Mouse (Mus musculus) CH12.LX (cell line): ENCODE data around the gene Polr1d. TPM values are rescaled to one million over a fixed set of nuclear protein-coding genes. Genes with fewer than 3 reads are reported as not detected.

Experiments
- DNase-seq: peaks from one replicate; pipeline ENCODE4 v3.0.0-alpha.2; 2013; ENCODE audit errors: extremely low read depth
- H3K27ac ChIP-seq: 2 replicates; pipeline ENCODE4 v1.5.1; 2012; ENCODE audit warnings: low read depth, mild to moderate bottlenecking, control low read depth, moderate library complexity; ENCODE audit not compliant: insufficient read depth
- H3K27me3 ChIP-seq: replicated peaks from 2 replicates; pipeline ENCODE3; 2012; ENCODE audit warnings: inconsistent platforms
- H3K36me3 ChIP-seq, 2 experiments: replicated peaks in 1 of 2; 2 replicates each; pipeline versions ENCODE3 to v1.6.1; 2012; ENCODE audit warnings: inconsistent platforms in 1 of 2, low read length in 1 of 2, mild to moderate bottlenecking in 1 of 2, mixed read lengths in 1 of 2, moderate library complexity in 1 of 2; ENCODE audit not compliant: control insufficient read depth in 1 of 2, insufficient read depth in 1 of 2
- H3K4me1 ChIP-seq, 2 experiments: 2 replicates each; pipeline ENCODE4 v1.6.1; 2012; ENCODE audit warnings: inconsistent platforms in 1 of 2, moderate library complexity in 1 of 2; ENCODE audit not compliant: insufficient read depth in 2 of 2, control insufficient read depth in 1 of 2
- H3K4me2 ChIP-seq: 2 replicates; pipeline ENCODE4 v1.6.1; 2012; ENCODE audit warnings: low read depth, mild to moderate bottlenecking, control low read depth; ENCODE audit not compliant: poor library complexity, insufficient read depth, severe bottlenecking
- H3K4me3 ChIP-seq, 3 experiments: fragments of 150-350 bp in 1 of 3; sonication (generic) in 1 of 3; replicated peaks in 1 of 3; 2 replicates each; pipeline versions ENCODE3 to v1.5.1; 2011 to 2012; ENCODE audit warnings: low read depth in 2 of 3, low read length in 2 of 3, mild to moderate bottlenecking in 2 of 3, moderate library complexity in 2 of 3, control low read depth in 1 of 3, improper control_type of control experiment in 1 of 3, inconsistent platforms in 1 of 3, mixed read lengths in 1 of 3; ENCODE audit not compliant: poor library complexity in 1 of 3
- H3K79me2 ChIP-seq: replicated peaks from 2 replicates; pipeline ENCODE4 v1.6.1; 2012; ENCODE audit warnings: mild to moderate bottlenecking, moderate library complexity; ENCODE audit not compliant: control insufficient read depth, poor library complexity, insufficient read depth, severe bottlenecking; ENCODE audit errors: extremely low read depth
- H3K9ac ChIP-seq: 2 replicates; pipeline ENCODE4 v1.6.1; 2012; ENCODE audit warnings: low read depth, mild to moderate bottlenecking, control low read depth, moderate library complexity; ENCODE audit not compliant: insufficient read depth
- H3K9me3 ChIP-seq: replicated peaks from 2 replicates; pipeline ENCODE3; 2012; ENCODE audit warnings: low read length, inconsistent platforms, mixed read lengths
- BHLHE40 ChIP-seq: IDR thresholded peaks from 2 replicates; pipeline ENCODE4 v1.6.1; 2011; ENCODE audit warnings: mild to moderate bottlenecking, low read depth, low read length, improper control_type of control experiment
- CHD1 ChIP-seq: IDR thresholded peaks from 2 replicates; pipeline ENCODE4 v1.6.1; 2012; ENCODE audit warnings: low read depth, low read length, improper control_type of control experiment, inconsistent platforms
- CHD2 ChIP-seq: IDR thresholded peaks from 2 replicates; pipeline ENCODE4 v1.6.1; 2011; ENCODE audit warnings: low read length, improper control_type of control experiment
- E2F4 ChIP-seq: IDR thresholded peaks from 2 replicates; pipeline ENCODE4 v1.6.1; 2011; ENCODE audit warnings: low read depth, low read length, improper control_type of control experiment; ENCODE audit not compliant: insufficient replicate concordance
- ELF1 ChIP-seq: IDR thresholded peaks from 2 replicates; pipeline ENCODE4 v1.6.1; 2014; ENCODE audit warnings: low read depth, mild to moderate bottlenecking, inconsistent platforms, low read length, improper control_type of control experiment
- EP300 ChIP-seq: IDR thresholded peaks from 2 replicates; pipeline ENCODE4 v1.6.1; 2011; ENCODE audit warnings: low read length, improper control_type of control experiment
- GABPA ChIP-seq: IDR thresholded peaks from 2 replicates; pipeline ENCODE4 v1.6.1; 2012; ENCODE audit warnings: low read depth, low read length, improper control_type of control experiment, inconsistent platforms; ENCODE audit not compliant: insufficient replicate concordance
- HCFC1 ChIP-seq: IDR thresholded peaks from 2 replicates; pipeline ENCODE4 v1.6.1; 2012; ENCODE audit warnings: low read depth, mild to moderate bottlenecking, inconsistent platforms, low read length, improper control_type of control experiment
- IRF4 ChIP-seq: IDR thresholded peaks from 2 replicates; pipeline ENCODE4 v1.6.1; 2014; ENCODE audit warnings: low read depth, mild to moderate bottlenecking, inconsistent platforms, low read length, improper control_type of control experiment
- JUND ChIP-seq: conservative IDR thresholded peaks from 2 replicates; pipeline ENCODE4 v1.6.1; 2011; ENCODE audit warnings: low read depth, low read length, improper control_type of control experiment
- KAT2A ChIP-seq: IDR thresholded peaks from 2 replicates; pipeline ENCODE4 v1.6.1; 2012; ENCODE audit warnings: low read length, improper control_type of control experiment, inconsistent platforms; ENCODE audit not compliant: insufficient replicate concordance
- MAFK ChIP-seq: IDR thresholded peaks from 2 replicates; pipeline ENCODE4 v1.6.1; 2011; ENCODE audit warnings: low read length, improper control_type of control experiment; ENCODE audit not compliant: insufficient replicate concordance
- MEF2A ChIP-seq: IDR thresholded peaks from 2 replicates; pipeline ENCODE4 v1.6.1; 2014; ENCODE audit warnings: low read depth, mild to moderate bottlenecking, inconsistent platforms, low read length, improper control_type of control experiment, borderline replicate concordance
- MXI1 ChIP-seq: IDR thresholded peaks from 2 replicates; pipeline ENCODE4 v1.6.1; 2011; ENCODE audit warnings: mild to moderate bottlenecking, low read depth, low read length, improper control_type of control experiment
- NELFE ChIP-seq: IDR thresholded peaks from 2 replicates; pipeline ENCODE4 v1.6.1; 2011; ENCODE audit warnings: low read depth, low read length, improper control_type of control experiment
- NRF1 ChIP-seq: IDR thresholded peaks from 2 replicates; pipeline ENCODE4 v1.6.1; 2014; ENCODE audit warnings: low read depth, mild to moderate bottlenecking, inconsistent platforms, low read length, improper control_type of control experiment, moderate library complexity
- RCOR1 ChIP-seq: conservative IDR thresholded peaks from 2 replicates; pipeline ENCODE4 v1.6.1; 2012; ENCODE audit warnings: low read depth, mild to moderate bottlenecking, inconsistent platforms, low read length, improper control_type of control experiment
- SIN3A ChIP-seq: IDR thresholded peaks from 2 replicates; pipeline ENCODE4 v1.6.1; 2012; ENCODE audit warnings: low read length, improper control_type of control experiment, inconsistent platforms
- SMC3 ChIP-seq: IDR thresholded peaks from 2 replicates; pipeline ENCODE4 v1.6.1; 2011; ENCODE audit warnings: low read depth, low read length, improper control_type of control experiment
- TCF12 ChIP-seq: IDR thresholded peaks from 2 replicates; pipeline ENCODE4 v1.6.1; 2014; ENCODE audit warnings: low read depth, mild to moderate bottlenecking, inconsistent platforms, low read length, improper control_type of control experiment
- UBTF ChIP-seq: IDR thresholded peaks from 2 replicates; pipeline ENCODE4 v1.6.1; 2012; ENCODE audit warnings: low read depth, mild to moderate bottlenecking, inconsistent platforms, low read length, improper control_type of control experiment, moderate library complexity
- USF1 ChIP-seq: IDR thresholded peaks from 2 replicates; pipeline ENCODE4 v1.6.1; 2014; ENCODE audit warnings: low read depth, mild to moderate bottlenecking, inconsistent platforms, low read length, improper control_type of control experiment
- USF2 ChIP-seq: conservative IDR thresholded peaks from 2 replicates; pipeline ENCODE4 v1.6.1; 2011; ENCODE audit warnings: low read depth, low read length, improper control_type of control experiment
- ZC3H11A ChIP-seq: IDR thresholded peaks from 2 replicates; pipeline ENCODE4 v1.6.1; 2012; ENCODE audit warnings: low read depth, mild to moderate bottlenecking, inconsistent platforms, low read length, improper control_type of control experiment
- ZKSCAN1 ChIP-seq: IDR thresholded peaks from 2 replicates; pipeline ENCODE4 v1.6.1; 2012; ENCODE audit warnings: low read depth, inconsistent platforms, low read length, improper control_type of control experiment, borderline replicate concordance
- ZMIZ1 ChIP-seq: IDR thresholded peaks from 2 replicates; pipeline ENCODE4 v1.6.1; 2012; ENCODE audit warnings: low read depth, mild to moderate bottlenecking, inconsistent platforms, low read length, improper control_type of control experiment
- ZNF384 ChIP-seq: IDR thresholded peaks from 2 replicates; pipeline ENCODE4 v1.6.1; 2012; ENCODE audit warnings: low read depth, low read length, improper control_type of control experiment, inconsistent platforms
- dilution Hi-C: fragments of 300-500 bp; cut with MboI; formaldehyde crosslinking; loops from 2 replicates; pipeline ENCODE4 v1.14.3; 2020; ENCODE audit warnings: low sequenced_read_pairs; ENCODE audit not compliant: extremely low pct_unique_long_range_greater_than_20kb, extremely low pct_ligation_motif_present
- in situ Hi-C: fragments of 300-500 bp; cut with MboI; formaldehyde crosslinking; loops from 3 replicates; pipeline ENCODE4 v1.14.3; 2019; ENCODE audit warnings: low sequenced_read_pairs, low pct_ligation_motif_present, low pct_unique_long_range_greater_than_20kb, mixed read lengths
- polyA plus RNA-seq: library from polyadenylated mRNA; unstranded; fragments of >175 nt; gene quantifications from 2 replicates; pipeline ENCODE4 v1.2.1, GENCODE M21; 2012; ENCODE audit warnings: low read depth; ENCODE audit not compliant: insufficient read length
- total RNA-seq, 2 experiments: library from RNA; depleted of rRNA; stranded (reverse); fragments of 300-350 nt in 1 of 2; fragments of >200 nt in 1 of 2; gene quantifications; 2 replicates each; pipeline ENCODE4 v1.2.3; 2012 to 2014

Gene Polr1d
- total and polyA plus RNA-seq, 3 experiments = 293 to 354 (median 300) TPM

DNA sequence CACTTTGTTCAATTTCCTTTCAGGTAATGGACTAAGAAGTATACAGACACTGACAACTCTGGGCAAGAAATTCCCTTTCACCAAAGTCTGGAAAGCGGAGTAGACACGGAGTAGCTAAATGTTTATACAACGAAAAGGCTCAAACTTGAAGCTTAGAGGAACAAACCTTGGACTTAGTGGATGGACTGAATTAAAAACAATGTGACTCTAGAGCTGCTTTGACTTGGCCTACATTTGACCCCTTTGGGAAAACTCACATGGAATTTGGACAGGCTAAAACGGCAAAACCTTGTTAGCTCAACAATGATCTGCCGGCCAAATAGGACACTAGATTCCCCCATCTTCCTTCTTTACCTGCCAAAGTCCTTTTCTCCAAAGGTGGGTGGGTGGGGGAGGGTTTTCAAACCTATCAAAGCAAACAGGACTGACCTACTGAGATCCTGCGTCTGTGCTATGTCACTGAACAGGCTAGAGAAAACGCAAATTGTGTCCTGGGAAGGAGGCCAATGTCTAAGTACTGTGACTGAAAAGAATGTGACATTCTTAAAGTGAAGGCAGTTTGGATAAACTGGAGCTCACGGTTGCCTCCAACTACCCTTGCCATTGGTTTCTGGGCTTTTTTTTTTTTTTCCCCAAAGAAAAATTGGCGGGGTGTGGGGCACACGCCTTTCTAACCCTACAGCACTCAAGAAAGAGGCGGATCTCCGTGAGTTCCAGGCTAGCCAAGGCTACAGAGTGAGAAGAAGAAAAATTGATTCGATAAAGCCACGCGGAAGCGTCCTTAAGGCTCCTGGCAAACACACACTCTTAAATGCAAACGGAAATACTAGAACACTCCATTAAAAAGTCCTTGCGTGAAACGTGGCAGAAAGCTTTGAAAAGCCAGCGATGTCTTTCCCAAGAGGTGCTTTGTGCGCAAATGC lies 1.5 kb upstream of the Polr1d start:
- Histone ChIP-seq H3K27me3 (no peaks in the 10 kb centered on the region), H3K4me3 (peak overlapping the region; percentile 85 to 94 (median 87)), H3K9ac (peak overlapping the region; percentile 71), H3K79me2 (peaks cover 74% of the 10 kb centered on the region), H3K4me2 (peak overlapping the region; percentile 91), H3K36me3 (peaks cover 7 to 20% of the 10 kb centered on the region in 2 experiments), H3K27ac (peak overlapping the region; percentile 70; the same call in 1 of the 2 replicates), H3K9me3 (no peaks in the 10 kb centered on the region)
- no peak for DNase-seq
- in situ Hi-C loops = no loop called here
- no peak for TF ChIP-seq E2F4
- TF ChIP-seq ZMIZ1 = no peak
- no peak for TF ChIP-seq SMC3
- no peak for TF ChIP-seq BHLHE40
- 0 out of 2 replicates have a peak, but pooled peaks have one; percentile 29 for TF ChIP-seq MXI1
- no peak for TF ChIP-seq GABPA
- TF ChIP-seq ZNF384 = peak; percentile 87
- TF ChIP-seq, all 38 proteins: peak for 2
- H3K4me1 ChIP-seq = peaks cover 9 to 59% of the 10 kb centered on the region in 2 experiments; a peak in 3 of 4 replicates
- dilution Hi-C loops = no loop called here

DNA sequence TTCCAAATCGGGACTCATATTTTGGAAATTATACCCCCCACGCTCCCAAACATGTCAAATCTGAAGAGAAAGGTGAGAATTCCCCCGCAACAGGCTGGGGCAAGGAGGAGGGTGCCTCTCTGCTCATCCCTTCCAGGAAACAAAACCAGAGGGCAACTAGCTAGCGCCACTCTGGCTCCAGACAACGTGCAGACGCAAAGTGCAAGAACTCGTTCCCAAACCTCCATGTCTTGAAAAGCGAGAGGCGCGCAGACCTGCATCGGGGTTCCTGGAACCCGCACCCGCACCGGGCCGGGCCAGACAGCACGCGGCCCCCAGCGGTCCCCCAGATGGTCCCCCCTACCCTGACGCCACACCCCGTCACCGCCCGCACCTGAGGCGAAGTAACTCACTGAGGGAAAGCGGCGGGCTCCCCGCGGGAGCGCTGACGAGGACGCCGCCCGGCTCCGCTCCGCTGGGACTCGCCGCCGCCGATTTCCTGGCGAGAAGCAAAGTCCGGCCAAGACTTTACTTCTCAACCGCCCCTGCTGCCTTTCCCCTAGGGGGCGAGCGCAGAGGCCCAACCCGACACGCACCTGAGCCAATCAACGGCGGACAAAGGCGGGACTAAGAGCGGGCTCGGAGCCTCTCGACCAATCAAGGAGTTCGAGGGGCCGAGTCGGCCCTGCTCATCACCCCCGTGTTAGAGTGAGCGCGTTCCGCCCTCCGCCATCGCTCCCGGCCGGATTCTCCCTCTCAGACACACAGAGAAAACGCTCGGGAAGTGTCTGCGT lies 638 bp upstream of the Polr1d start, which contains the start of gene Lnx2:
Lnx2 (minus strand) TSS at position 561 of the 773 bp plus-strand sequence.
- Histone ChIP-seq H3K4me3 (peak within 1 kb of the TSS; percentile 85 to 95 (median 94)), H3K36me3 (peaks cover 7 to 28% of the 10 kb centered on the region in 2 experiments), H3K4me2 (peak within 1 kb of the TSS; percentile 91), H3K9me3 (no peaks in the 10 kb centered on the region), H3K27ac (peak within 1 kb of the TSS; percentile 80), H3K9ac (peak within 1 kb of the TSS; percentile 74), H3K79me2 (peaks cover 82% of the 10 kb centered on the region), H3K4me1 (peaks cover 9 to 60% of the 10 kb centered on the region in 2 experiments; a peak in 3 of 4 replicates), H3K27me3 (no peaks in the 10 kb centered on the region)
- dilution Hi-C loops (no loop called here), in situ Hi-C loops (no loop called here)
- peak; percentile 98 for DNase-seq
- TF ChIP-seq JUND = no peak
- TF ChIP-seq EP300 = no peak
- TF ChIP-seq TCF12 = peak; percentile 39; the same call in 1 of the 2 replicates
- TF ChIP-seq SIN3A = peak; percentile 83
- TF ChIP-seq ZNF384 = no peak
- 0 out of 2 replicates have a peak, but pooled peaks have one; percentile 2 for TF ChIP-seq SMC3
- TF ChIP-seq USF1 = no peak
- peak; percentile 48; the same call in 1 of the 2 replicates for TF ChIP-seq IRF4
- peak; percentile 50; the same call in 1 of the 2 replicates for TF ChIP-seq MEF2A
- peak; percentile 71; the same call in 1 of the 2 replicates for TF ChIP-seq KAT2A
- no peak for TF ChIP-seq ZKSCAN1
- TF ChIP-seq ELF1 = no peak; the same call in none of the 2 replicates
- TF ChIP-seq MAFK = no peak
- TF ChIP-seq CHD2 = peak; percentile 90
- no peak for TF ChIP-seq USF2
- TF ChIP-seq NRF1 = peak; percentile 51; the same call in 1 of the 2 replicates
- TF ChIP-seq UBTF = peak; percentile 83
- TF ChIP-seq ZC3H11A = no peak
- peak; percentile 67; the same call in 1 of the 2 replicates for TF ChIP-seq NELFE
- peak; percentile 68 for TF ChIP-seq HCFC1
- TF ChIP-seq RCOR1 = no peak; the same call in 1 of the 2 replicates
- no peak for TF ChIP-seq CHD1
